In genomic region chr6:145211376-145212305, GRCm38 (mm10) we compare ENCODE assay signal across 8 mouse cellular contexts. TPM values are rescaled to one million over a fixed set of nuclear protein-coding genes. Genes with fewer than 3 reads are reported as not detected.
DNase-seq lines count a peak whose midpoint lies in the region; ATAC-seq and TF ChIP-seq lines count a peak whose summit lies in the region.

No protein-coding gene starts in this region.

- DNase-seq in heart, postnatal 25 days (ENCODE audit: low spot score) = no peak
- DNase-seq in c-Kit-positive CD71-positive TER-119-positive erythroid progenitor cells, embryonic 14.5 days (ENCODE audit: low spot score) = peak; percentile 37
- DNase-seq in midbrain, embryonic 14.5 days = no peak
- DNase-seq in gastrocnemius, postnatal 25 days = no peak
- no peak for DNase-seq in gastrocnemius, postnatal 36 days

- 2% methylated on average over 21 of the region's 21 CpGs for WGBS in heart, embryonic 13.5 days
- WGBS in hindbrain, embryonic 16.5 days = 5% methylated on average over 21 of the region's 21 CpGs
- 3% methylated on average over 21 of the region's 21 CpGs for WGBS in midbrain, embryonic 14.5 days

- H3K4me1 ChIP-seq in heart, embryonic 13.5 days = peaks cover 21% of the 10 kb centered on the region
- peaks cover 26% of the 10 kb centered on the region for H3K4me1 ChIP-seq in E14TG2a.4 (replicated peaks; ENCODE audit: low read depth, low read length)
- peaks cover 15% of the 10 kb centered on the region for H3K4me1 ChIP-seq in hindbrain, embryonic 16.5 days (ENCODE audit: control insufficient read depth, insufficient read depth, low read depth, low read length)
- peaks cover 14% of the 10 kb centered on the region; the same call in 1 of the 2 replicates for H3K4me1 ChIP-seq in midbrain, embryonic 14.5 days (ENCODE audit: control insufficient read depth, insufficient read depth, low read length)

- H3K9ac ChIP-seq in heart, embryonic 13.5 days = peak overlapping the region; percentile 95
- H3K9ac ChIP-seq in hindbrain, embryonic 16.5 days (ENCODE audit: low read depth, low read length) = peak overlapping the region; percentile 78
- H3K9ac ChIP-seq in midbrain, embryonic 14.5 days (replicated peaks; ENCODE audit: low read length) = peak overlapping the region; percentile 86

- H3K27me3 ChIP-seq in heart, embryonic 13.5 days (replicated peaks) = no peaks in the 10 kb centered on the region
- no peaks in the 10 kb centered on the region for H3K27me3 ChIP-seq in E14TG2a.4 (ENCODE audit: insufficient read depth, low read length)
- no peaks in the 10 kb centered on the region for H3K27me3 ChIP-seq in hindbrain, embryonic 16.5 days (replicated peaks; ENCODE audit: control insufficient read depth, insufficient read depth, low read length)
- no peaks in the 10 kb centered on the region for H3K27me3 ChIP-seq in midbrain, embryonic 14.5 days (ENCODE audit: control insufficient read depth, insufficient read depth, low read length)

- no peaks in the 10 kb centered on the region for H3K9me3 ChIP-seq in heart, embryonic 13.5 days
- no peaks in the 10 kb centered on the region for H3K9me3 ChIP-seq in E14TG2a.4 (ENCODE audit: low read length)
- H3K9me3 ChIP-seq in hindbrain, embryonic 16.5 days (ENCODE audit: control insufficient read depth, low read length) = no peaks in the 10 kb centered on the region
- H3K9me3 ChIP-seq in midbrain, embryonic 14.5 days (ENCODE audit: control insufficient read depth, low read length) = no peaks in the 10 kb centered on the region

- H3K27ac ChIP-seq in heart, embryonic 13.5 days (replicated peaks) = peak overlapping the region; percentile 99
- peak overlapping the region; percentile 93 for H3K27ac ChIP-seq in hindbrain, embryonic 16.5 days (ENCODE audit: low read depth, low read length)
- peak overlapping the region; percentile 95 for H3K27ac ChIP-seq in midbrain, embryonic 14.5 days (replicated peaks; ENCODE audit: low read depth, low read length)

- no peak for ATAC-seq in heart, embryonic 13.5 days (ENCODE audit: extremely low read depth, insufficient number of reproducible peaks, low FRiP score, low TSS enrichment)
- ATAC-seq in hindbrain, embryonic 16.5 days = peak; percentile 3
- peak; percentile 47; the same call in 1 of the 2 replicates for ATAC-seq in midbrain, embryonic 14.5 days (ENCODE audit: low FRiP score, low TSS enrichment)

- peak overlapping the region; percentile 86 for H3K4me3 ChIP-seq in heart, embryonic 13.5 days
- peak overlapping the region; percentile 87 for H3K4me3 ChIP-seq in E14TG2a.4 (replicated peaks; ENCODE audit: low read length)
- H3K4me3 ChIP-seq in hindbrain, embryonic 16.5 days (ENCODE audit: low read length) = peak overlapping the region; percentile 63
- peak overlapping the region; percentile 76 for H3K4me3 ChIP-seq in midbrain, embryonic 14.5 days (replicated peaks; ENCODE audit: low read depth, low read length)

- peaks cover 23% of the 10 kb centered on the region for H3K36me3 ChIP-seq in heart, embryonic 13.5 days
- peaks cover 27% of the 10 kb centered on the region for H3K36me3 ChIP-seq in E14TG2a.4 (ENCODE audit: insufficient read depth, low read length)
- H3K36me3 ChIP-seq in hindbrain, embryonic 16.5 days (ENCODE audit: control insufficient read depth, insufficient read depth, low read length) = no peaks in the 10 kb centered on the region
- 0 out of 2 replicates have a peak, but pooled peaks cover 4% of the 10 kb centered on the region for H3K36me3 ChIP-seq in midbrain, embryonic 14.5 days (ENCODE audit: control insufficient read depth, insufficient read depth, low read length)

- no peak for TF ChIP-seq CTCF in E14TG2a.4 (conservative IDR thresholded peaks at IDR 0.05; ENCODE audit: low read length)

- intact Hi-C loops in heart, postnatal 25 days (cut with DNase I) = loop anchor here (2.0 kb wide), 1 partner anchor 37 kb away; no protein-coding TSS in a partner anchor
- intact Hi-C loops in gastrocnemius, postnatal 36 days (cut with DNase I) = loop anchor here (2.0 kb wide), 1 partner anchor 39 kb away; the partner anchor contains the start of gene Kras

- H3K4me2 ChIP-seq in heart, embryonic 13.5 days = peak overlapping the region; percentile 81
- H3K4me2 ChIP-seq in hindbrain, embryonic 16.5 days (ENCODE audit: low read length) = peak overlapping the region; percentile 62
- peak overlapping the region; percentile 53 for H3K4me2 ChIP-seq in midbrain, embryonic 14.5 days (ENCODE audit: low read length)

RNA-seq across cellular contexts. Expression of gene Etfrf1, which starts 0.7 kb away (rescaled TPM):
- polyA plus RNA-seq in heart, embryonic 13.5 days (2015; fragmentation: Nextera tagmentation; extraction: Ambion mirVana) = 52.7 and 56.0 TPM in 2 replicates
- total RNA-seq in heart, postnatal 25 days (2021) = 100 to 1,000 TPM; 100 to 112 TPM
- 26.7 and 27.1 TPM in 2 replicates for polyA plus RNA-seq in hindbrain, embryonic 16.5 days (2015; fragmentation: Nextera tagmentation; extraction: Ambion mirVana)
- polyA plus RNA-seq in midbrain, embryonic 14.5 days (2014; fragmentation: Nextera tagmentation; extraction: Ambion mirVana) = 29.2 and 30.6 TPM in 2 replicates
- total RNA-seq in gastrocnemius, postnatal 25 days (2021) = 10 to 100 TPM; 49.1 to 56.8 TPM
- 10 to 100 TPM; 48.3 to 53.0 TPM for total RNA-seq in gastrocnemius, postnatal 36 days (2021)

RNA-seq across cellular contexts. Expression of gene Casc1, which starts 0.8 kb away (rescaled TPM):
- 0.29 and 0.56 TPM in 2 replicates for polyA plus RNA-seq in heart, embryonic 13.5 days (2015; fragmentation: Nextera tagmentation; extraction: Ambion mirVana)
- 1 to 10 TPM in 1 of 2 experiments, under 1 TPM in 1; 0.91 to 1.0 TPM for total RNA-seq in heart, postnatal 25 days (2021)
- 1.1 and 1.6 TPM in 2 replicates for polyA plus RNA-seq in hindbrain, embryonic 16.5 days (2015; fragmentation: Nextera tagmentation; extraction: Ambion mirVana)
- polyA plus RNA-seq in midbrain, embryonic 14.5 days (2014; fragmentation: Nextera tagmentation; extraction: Ambion mirVana) = 0.46 and 0.69 TPM in 2 replicates
- under 1 TPM; 0.19 to 0.26 TPM for total RNA-seq in gastrocnemius, postnatal 25 days (2021)
- total RNA-seq in gastrocnemius, postnatal 36 days (2021) = under 1 TPM in 1 of 2 experiments, not detected in 1; 0.12 TPM

RNA-seq across cellular contexts. Expression of gene Kras, which starts 38.4 kb away (rescaled TPM):
- polyA plus RNA-seq in heart, embryonic 13.5 days (2015; fragmentation: Nextera tagmentation; extraction: Ambion mirVana) = 33.9 and 39.9 TPM in 2 replicates
- 10 to 100 TPM; 30.4 to 34.0 TPM for total RNA-seq in heart, postnatal 25 days (2021)
- 77.7 and 86.0 TPM in 2 replicates for polyA plus RNA-seq in hindbrain, embryonic 16.5 days (2015; fragmentation: Nextera tagmentation; extraction: Ambion mirVana)
- 115 and 120 TPM in 2 replicates for polyA plus RNA-seq in midbrain, embryonic 14.5 days (2014; fragmentation: Nextera tagmentation; extraction: Ambion mirVana)
- total RNA-seq in gastrocnemius, postnatal 25 days (2021) = 10 to 100 TPM; 18.5 to 20.8 TPM
- total RNA-seq in gastrocnemius, postnatal 36 days (2021) = 10 to 100 TPM; 12.5 to 15.9 TPM
